Mouse (Mus musculus): ENCODE results near the gene Tnfrsf1a. TPM values are rescaled to one million over a fixed set of nuclear protein-coding genes. Genes with fewer than 3 reads are reported as not detected.

Tnfrsf1a gene
- polyA plus RNA-seq, 1 experiment from 2014 or later: 37.0 TPM

DNA sequence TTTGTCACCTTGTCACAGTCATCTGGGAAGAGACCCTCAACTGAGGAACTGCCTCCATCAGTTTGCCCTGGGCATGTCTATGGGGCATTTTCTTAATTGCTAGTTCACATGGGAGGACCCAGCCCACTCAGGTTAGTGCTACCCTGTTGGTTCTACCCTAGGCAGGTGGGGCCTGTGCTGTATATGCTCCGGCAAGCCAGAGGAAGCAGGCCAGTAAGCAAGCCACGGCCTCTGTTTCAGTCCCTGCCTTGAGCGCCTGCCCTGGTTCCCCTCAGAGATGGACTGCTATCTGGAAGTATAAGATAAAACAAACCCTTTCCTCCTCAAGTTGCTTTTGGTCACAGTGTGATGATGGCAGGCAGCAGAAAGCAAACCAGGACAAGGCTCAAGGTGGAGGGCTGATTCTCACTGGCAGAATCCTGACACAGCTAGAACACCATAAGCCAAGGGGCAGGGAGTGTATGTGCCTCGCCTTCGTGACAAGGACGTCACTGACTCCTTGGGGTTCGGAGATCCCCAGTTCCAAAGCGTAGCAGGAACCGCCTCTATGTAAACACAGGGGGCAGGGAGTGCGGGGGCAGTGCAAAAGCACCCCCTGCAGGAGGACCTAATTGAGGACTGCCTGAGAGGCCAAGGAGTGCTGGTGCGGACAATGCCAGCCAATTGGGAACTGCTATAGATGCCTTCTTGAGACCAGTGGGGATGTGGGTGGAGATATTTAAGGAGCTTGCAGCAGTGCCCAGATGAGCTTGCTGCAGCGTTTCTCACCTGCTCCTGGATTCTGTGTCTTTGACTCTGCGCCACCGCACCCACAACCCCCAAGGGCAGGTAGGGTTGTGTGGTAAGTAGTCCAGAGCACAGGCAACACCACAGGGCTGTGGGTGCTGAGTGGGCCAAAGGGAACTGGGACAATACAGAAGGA lies 56.6 kb downstream of the Tnfrsf1a start:
- WGBS (ENCODE audit: insufficient replicate concordance): 48% methylated on average over 14 of the region's 14 CpGs
- Histone ChIP-seq H3K36me3 (ENCODE audit: control insufficient read depth, insufficient read depth, low read length) (no peaks in the 10 kb centered on the region), H3K27ac (ENCODE audit: low read depth, low read length) (no peak overlapping the region), H3K4me3 (ENCODE audit: low read depth, low read length) (no peak overlapping the region), H3K4me1 (ENCODE audit: control insufficient read depth, insufficient read depth, low read length) (no peaks in the 10 kb centered on the region), H3K27me3 (ENCODE audit: control insufficient read depth, insufficient read depth, low read length) (no peaks in the 10 kb centered on the region), H3K9me3 (replicated peaks; ENCODE audit: control insufficient read depth, low read length) (no peaks in the 10 kb centered on the region), H3K9ac (ENCODE audit: low read depth, low read length) (no peak overlapping the region), H3K4me2 (no peak overlapping the region)
- no peak for ATAC-seq (replicated peaks; ENCODE audit: insufficient number of reproducible peaks, low FRiP score, low TSS enrichment)

DNA sequence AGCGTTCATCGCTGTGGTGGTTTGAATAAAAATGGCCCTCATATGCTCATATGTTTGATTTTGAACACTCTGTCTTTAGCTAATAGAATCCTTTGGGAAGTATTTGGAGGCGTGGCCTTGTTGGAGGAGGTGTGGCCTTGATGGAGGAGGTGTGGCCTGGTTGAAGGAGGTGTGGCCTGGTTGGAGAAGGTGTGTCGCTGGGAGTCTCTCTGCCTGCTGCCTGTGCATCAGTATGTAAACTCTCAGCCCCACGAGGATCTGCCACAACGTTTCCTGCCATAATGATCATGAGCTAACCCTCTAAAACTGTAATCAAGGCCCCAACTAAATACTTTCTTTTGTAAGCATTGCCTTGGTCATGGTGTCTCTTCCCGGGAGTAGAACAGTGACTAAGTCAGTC lies 58.1 kb downstream of the Tnfrsf1a start:
- WGBS (ENCODE audit: insufficient replicate concordance): 78% methylated on average over 7 of the region's 7 CpGs
- Histone ChIP-seq H3K27ac (ENCODE audit: low read depth, low read length) (no peak overlapping the region), H3K27me3 (ENCODE audit: control insufficient read depth, insufficient read depth, low read length) (no peaks in the 10 kb centered on the region), H3K4me1 (ENCODE audit: control insufficient read depth, insufficient read depth, low read length) (no peaks in the 10 kb centered on the region), H3K9me3 (replicated peaks; ENCODE audit: control insufficient read depth, low read length) (no peaks in the 10 kb centered on the region), H3K4me2 (no peak overlapping the region), H3K36me3 (ENCODE audit: control insufficient read depth, insufficient read depth, low read length) (no peaks in the 10 kb centered on the region), H3K4me3 (ENCODE audit: low read depth, low read length) (no peak overlapping the region), H3K9ac (ENCODE audit: low read depth, low read length) (no peak overlapping the region)
- no peak for ATAC-seq (replicated peaks; ENCODE audit: insufficient number of reproducible peaks, low FRiP score, low TSS enrichment)

DNA sequence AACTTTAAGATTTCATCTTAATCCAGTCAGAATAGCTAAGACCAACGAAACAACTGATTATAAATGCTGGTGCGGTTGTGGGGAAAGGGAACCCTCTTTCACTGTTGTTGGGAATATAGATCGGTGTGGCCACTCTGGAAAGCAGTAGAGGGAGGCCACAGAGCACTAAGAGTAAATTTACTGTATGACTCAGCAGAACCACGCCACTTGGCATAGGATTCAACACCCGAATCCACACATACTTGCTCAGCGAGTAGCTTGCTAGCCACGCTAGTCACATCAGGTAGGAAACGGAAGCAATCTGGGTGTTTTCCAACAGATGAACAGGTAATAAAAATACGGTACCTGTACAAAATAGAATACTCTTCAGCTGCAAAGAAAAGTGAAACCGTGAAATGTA lies 58.5 kb downstream of the Tnfrsf1a start:
- no peak overlapping the region for H3K9ac ChIP-seq (ENCODE audit: low read depth, low read length)
- no peak overlapping the region for H3K4me3 ChIP-seq (ENCODE audit: low read depth, low read length)
- no peaks in the 10 kb centered on the region for H3K36me3 ChIP-seq (ENCODE audit: control insufficient read depth, insufficient read depth, low read length)
- no peaks in the 10 kb centered on the region for H3K4me1 ChIP-seq (ENCODE audit: control insufficient read depth, insufficient read depth, low read length)
- H3K27me3 ChIP-seq (ENCODE audit: control insufficient read depth, insufficient read depth, low read length): no peaks in the 10 kb centered on the region
- no peaks in the 10 kb centered on the region for H3K9me3 ChIP-seq (replicated peaks; ENCODE audit: control insufficient read depth, low read length)
- 86% methylated on average over 10 of the region's 10 CpGs for WGBS (ENCODE audit: insufficient replicate concordance)
- no peak for ATAC-seq (replicated peaks; ENCODE audit: insufficient number of reproducible peaks, low FRiP score, low TSS enrichment)
- H3K4me2 ChIP-seq: no peak overlapping the region
- H3K27ac ChIP-seq (ENCODE audit: low read depth, low read length): no peak overlapping the region

DNA sequence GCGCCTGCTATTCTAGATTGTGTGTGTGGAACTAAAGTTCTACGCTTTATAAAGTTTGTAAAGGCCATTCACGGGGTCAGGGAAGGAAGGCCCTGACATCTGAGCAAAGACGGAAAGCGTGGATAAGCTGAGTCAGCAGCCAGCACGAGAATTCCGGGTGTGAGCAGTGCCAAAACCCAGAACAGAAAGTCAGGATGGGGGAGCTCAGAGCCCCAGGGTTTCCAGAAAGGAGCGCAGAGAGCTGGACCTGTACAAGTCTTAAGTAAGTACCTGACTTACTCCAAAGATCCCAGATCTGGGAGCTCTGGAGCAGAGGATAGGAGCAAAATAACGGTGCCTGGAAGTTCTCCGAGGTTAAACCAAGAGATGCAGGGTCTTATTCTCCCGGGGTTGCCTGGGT lies 61.4 kb downstream of the Tnfrsf1a start:
- WGBS (ENCODE audit: insufficient replicate concordance): 65% methylated on average over 11 of the region's 11 CpGs
- Histone ChIP-seq H3K9ac (ENCODE audit: low read depth, low read length) (no peak overlapping the region), H3K4me3 (ENCODE audit: low read depth, low read length) (no peak overlapping the region), H3K36me3 (ENCODE audit: control insufficient read depth, insufficient read depth, low read length) (no peaks in the 10 kb centered on the region), H3K27ac (ENCODE audit: low read depth, low read length) (no peak overlapping the region), H3K27me3 (ENCODE audit: control insufficient read depth, insufficient read depth, low read length) (no peaks in the 10 kb centered on the region), H3K4me1 (ENCODE audit: control insufficient read depth, insufficient read depth, low read length) (no peaks in the 10 kb centered on the region), H3K9me3 (replicated peaks; ENCODE audit: control insufficient read depth, low read length) (no peaks in the 10 kb centered on the region), H3K4me2 (no peak overlapping the region)
- ATAC-seq (replicated peaks; ENCODE audit: insufficient number of reproducible peaks, low FRiP score, low TSS enrichment): no peak

DNA sequence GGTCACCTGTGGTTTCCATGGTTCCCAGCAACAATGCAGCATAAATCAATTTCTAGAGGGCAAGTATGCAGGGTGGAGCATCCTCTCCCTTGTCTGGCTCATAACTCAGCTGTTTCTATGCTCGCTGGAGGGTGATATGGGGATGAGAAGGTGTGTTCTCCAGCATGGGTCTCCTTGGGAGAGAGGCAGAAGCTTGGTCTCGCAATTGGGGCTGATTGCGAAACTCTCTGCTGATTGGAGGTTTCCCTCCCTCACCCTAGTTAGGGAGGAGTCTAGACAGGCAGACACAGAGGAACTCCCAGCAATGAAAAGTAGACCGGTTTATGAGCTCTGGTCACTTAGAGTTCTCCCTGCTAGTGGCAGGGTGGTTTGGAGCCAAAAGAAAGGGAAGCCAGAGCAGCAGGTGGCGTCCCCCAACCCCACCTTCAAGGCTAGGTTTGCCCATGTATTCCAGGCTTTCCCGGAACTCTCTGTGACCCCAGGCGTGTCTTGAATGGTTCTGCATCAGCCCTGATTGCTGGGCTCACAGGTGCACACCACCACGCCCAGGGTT lies 61.9 kb downstream of the Tnfrsf1a start:
- no peaks in the 10 kb centered on the region for H3K36me3 ChIP-seq (ENCODE audit: control insufficient read depth, insufficient read depth, low read length)
- no peak overlapping the region for H3K27ac ChIP-seq (ENCODE audit: low read depth, low read length)
- no peak overlapping the region for H3K4me3 ChIP-seq (ENCODE audit: low read depth, low read length)
- H3K27me3 ChIP-seq (ENCODE audit: control insufficient read depth, insufficient read depth, low read length): no peaks in the 10 kb centered on the region
- 54% methylated on average over 8 of the region's 8 CpGs for WGBS (ENCODE audit: insufficient replicate concordance)
- ATAC-seq (replicated peaks; ENCODE audit: insufficient number of reproducible peaks, low FRiP score, low TSS enrichment): no peak
- H3K9ac ChIP-seq (ENCODE audit: low read depth, low read length): no peak overlapping the region
- no peaks in the 10 kb centered on the region for H3K9me3 ChIP-seq (replicated peaks; ENCODE audit: control insufficient read depth, low read length)
- H3K4me1 ChIP-seq (ENCODE audit: control insufficient read depth, insufficient read depth, low read length): no peaks in the 10 kb centered on the region
- H3K4me2 ChIP-seq: no peak overlapping the region

DNA sequence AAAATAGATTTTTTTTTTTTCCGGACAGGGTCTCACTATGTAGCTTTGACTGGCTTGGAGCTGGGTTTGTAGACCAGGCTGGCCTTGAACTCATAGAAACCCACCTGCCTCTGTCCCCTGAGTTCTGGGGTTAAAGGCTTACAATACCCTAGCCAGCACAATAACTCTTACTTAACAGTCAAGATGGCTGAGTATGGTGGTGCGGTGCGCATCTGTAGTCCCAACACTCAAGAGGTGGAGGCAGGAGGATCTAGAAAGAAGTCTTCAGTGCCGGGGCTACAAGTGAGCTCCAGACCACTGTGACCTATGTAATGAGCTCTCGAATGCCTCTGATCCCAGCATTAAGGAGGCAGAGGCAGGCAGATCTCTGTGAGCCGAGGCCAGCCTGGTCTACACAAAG lies 62.5 kb downstream of the Tnfrsf1a start:
- 86% methylated on average over 6 of the region's 6 CpGs for WGBS (ENCODE audit: insufficient replicate concordance)
- H3K4me2 ChIP-seq: no peak overlapping the region
- no peak overlapping the region for H3K27ac ChIP-seq (ENCODE audit: low read depth, low read length)
- no peaks in the 10 kb centered on the region for H3K9me3 ChIP-seq (replicated peaks; ENCODE audit: control insufficient read depth, low read length)
- H3K27me3 ChIP-seq (ENCODE audit: control insufficient read depth, insufficient read depth, low read length): no peaks in the 10 kb centered on the region
- no peak overlapping the region for H3K9ac ChIP-seq (ENCODE audit: low read depth, low read length)
- no peaks in the 10 kb centered on the region for H3K36me3 ChIP-seq (ENCODE audit: control insufficient read depth, insufficient read depth, low read length)
- no peaks in the 10 kb centered on the region for H3K4me1 ChIP-seq (ENCODE audit: control insufficient read depth, insufficient read depth, low read length)
- no peak overlapping the region for H3K4me3 ChIP-seq (ENCODE audit: low read depth, low read length)
- ATAC-seq (replicated peaks; ENCODE audit: insufficient number of reproducible peaks, low FRiP score, low TSS enrichment): no peak

Other genes starting within 250 kb of the Tnfrsf1a start
- 50.7 and 52.9 TPM in 2 replicates for gene Nop2, start 217.5 kb upstream of the Tnfrsf1a start, polyA plus RNA-seq (2014; fragmentation: Nextera tagmentation; extraction: Ambion mirVana)
- gene Iffo1, start 204.1 kb upstream of the Tnfrsf1a start, polyA plus RNA-seq (2014; fragmentation: Nextera tagmentation; extraction: Ambion mirVana): 6.7 and 11.0 TPM in 2 replicates
- gene Gapdh, start 182.9 kb upstream of the Tnfrsf1a start, polyA plus RNA-seq (2014; fragmentation: Nextera tagmentation; extraction: Ambion mirVana): 4,443 and 4,472 TPM in 2 replicates
- gene Ncapd2, start 157.7 kb upstream of the Tnfrsf1a start, polyA plus RNA-seq (2014; fragmentation: Nextera tagmentation; extraction: Ambion mirVana): 82.3 and 84.0 TPM in 2 replicates
- gene Mrpl51, start 157.6 kb upstream of the Tnfrsf1a start, polyA plus RNA-seq (2014; fragmentation: Nextera tagmentation; extraction: Ambion mirVana): 226 and 234 TPM in 2 replicates
- 1.6 and 2.2 TPM in 2 replicates for gene Vamp1, start 133.8 kb upstream of the Tnfrsf1a start, polyA plus RNA-seq (2014; fragmentation: Nextera tagmentation; extraction: Ambion mirVana)
- 2.0 and 2.2 TPM in 2 replicates for gene Tapbpl, start 117.5 kb upstream of the Tnfrsf1a start, polyA plus RNA-seq (2014; fragmentation: Nextera tagmentation; extraction: Ambion mirVana)
- 1.2 and 1.4 TPM in 2 replicates for gene Cd27, start 112.4 kb upstream of the Tnfrsf1a start, polyA plus RNA-seq (2014; fragmentation: Nextera tagmentation; extraction: Ambion mirVana)
- gene Tuba3a, start 63.3 kb upstream of the Tnfrsf1a start, polyA plus RNA-seq (2014; fragmentation: Nextera tagmentation; extraction: Ambion mirVana): 0.10 TPM in 1 of 2 replicates, not detected in the other
- gene Ltbr, start 35.5 kb upstream of the Tnfrsf1a start, polyA plus RNA-seq (2014; fragmentation: Nextera tagmentation; extraction: Ambion mirVana): 35.0 and 40.7 TPM in 2 replicates
- gene Scnn1a, start 28.7 kb upstream of the Tnfrsf1a start, polyA plus RNA-seq (2014; fragmentation: Nextera tagmentation; extraction: Ambion mirVana): 0.69 and 0.93 TPM in 2 replicates
- not detected in 2 replicates for gene Plekhg6, start 31.4 kb downstream of the Tnfrsf1a start, polyA plus RNA-seq (2014; fragmentation: Nextera tagmentation; extraction: Ambion mirVana)
- 70.9 and 80.8 TPM in 2 replicates for gene Cd9, start 145.4 kb downstream of the Tnfrsf1a start, polyA plus RNA-seq (2014; fragmentation: Nextera tagmentation; extraction: Ambion mirVana)
- 31.2 and 32.2 TPM in 2 replicates for gene Vwf, start 197.4 kb downstream of the Tnfrsf1a start, polyA plus RNA-seq (2014; fragmentation: Nextera tagmentation; extraction: Ambion mirVana)

Data from heart, embryonic 11.5 days (tissue).